9 mouse cellular contexts compared by ENCODE assay signal in genomic region chr11:88650275-88650674, GRCm38 (mm10).
DNase-seq lines count a peak whose midpoint lies in the region; TF ChIP-seq lines count a peak whose summit lies in the region.
"Had no signal": no experiment of that assay in that cellular context is flagged by ENCODE, and none has a peak within 500 bp of the region (broad histone marks: within the 10 kb centered on the region; RNA-seq: fewer than 3 reads in every experiment).

No protein-coding gene starts in this region.

- H3K27me3 ChIP-seq in heart, adult 2 months (ENCODE audit: control insufficient read depth, insufficient read depth, low read length), result no peaks in the 10 kb centered on the region
- H3K27me3 ChIP-seq: embryonic facial prominence, embryonic 13.5 days had no signal

- H3K9ac ChIP-seq in heart, adult 2 months (ENCODE audit: low read depth, low read length), result no peak overlapping the region
- H3K9ac ChIP-seq: embryonic facial prominence, embryonic 13.5 days had no signal

- WGBS in heart, adult 2 months, result 61% methylated on average over 4 of the region's 4 CpGs

- peaks cover 10% of the 10 kb centered on the region for H3K36me3 ChIP-seq in heart, adult 2 months (ENCODE audit: control insufficient read depth, insufficient read depth, low read length)

- no peak overlapping the region for H3K4me3 ChIP-seq in heart, adult 2 months
- H3K4me3 ChIP-seq: embryonic facial prominence, embryonic 13.5 days had no signal

- DNase-seq in lung, postnatal 10 days, result peak; percentile 34
- no peak for DNase-seq in lung, postnatal 25 days (ENCODE audit: low spot score)
- DNase-seq in heart, adult 2 months, result peak; percentile 44 to 64
- DNase-seq in left cerebral cortex, adult 11 months (ENCODE audit: low spot score), result peak; percentile 37
- DNase-seq in right cerebral cortex, postnatal 36 days (ENCODE audit: low spot score in 2 of 2), result peak; percentile 29 to 44
- DNase-seq in kidney, postnatal 14 days, result no peak
- DNase-seq in kidney, postnatal 10 days, result no peak
- DNase-seq in thymus, adult 18-20 months, result no peak

- peak overlapping the region; percentile 20; the same call in 1 of the 2 replicates for H3K27ac ChIP-seq in heart, adult 2 months
- H3K27ac ChIP-seq: embryonic facial prominence, embryonic 13.5 days had no signal

- no peak for TF ChIP-seq POLR2A in heart, adult 2 months (IDR thresholded peaks at IDR 0.05; ENCODE audit: insufficient read depth, low read depth, low read length)

- TF ChIP-seq EP300 in heart, adult 2 months (IDR thresholded peaks at IDR 0.05; ENCODE audit: insufficient read depth, low read depth, low read length), result no peak

- no peaks in the 10 kb centered on the region; the same call in 1 of the 2 replicates for H3K79me2 ChIP-seq in heart, adult 2 months (replicated peaks; ENCODE audit: control insufficient read depth, insufficient read depth, low read length)

- TF ChIP-seq CTCF in heart, adult 2 months (IDR thresholded peaks at IDR 0.05), result no peak

- intact Hi-C loops in heart, adult 2 months (cut with DNase I), result loop anchor here (5.0 kb wide), 1 partner anchor 67 kb away; the partner anchor contains the start of gene Msi2

- H3K4me1 ChIP-seq in heart, adult 2 months (ENCODE audit: control insufficient read depth, insufficient read depth, low read length), result peaks cover 12% of the 10 kb centered on the region; the same call in 1 of the 2 replicates

Comparison
In these comparisons a context has a peak if more than half of its experiments do, and no peak if none do; other contexts are left out.
1. DNase-seq: peak in lung, postnatal 10 days (single experiment), heart, adult 2 months (2 of 2), left cerebral cortex, adult 11 months (single experiment) and right cerebral cortex, postnatal 36 days (2 of 2); none in lung, postnatal 25 days (single experiment), kidney, postnatal 14 days (single experiment), kidney, postnatal 10 days (single experiment) and thymus, adult 18-20 months (0 of 2).